Mouse (Mus musculus): Measurements from ENCODE around the gene Kdm6b. TPM values are rescaled to one million over a fixed set of nuclear protein-coding genes. Genes with fewer than 3 reads are reported as not detected.

Kdm6b gene
- 33.7 and 40.9 TPM in 2 replicates for polyA plus RNA-seq (2014; fragmentation: Nextera tagmentation; extraction: Ambion mirVana)

GRCm38 (mm10) chr11:69413221-69414181, at the start of gene Kdm6b:
Kdm6b (minus strand) TSS chr11:69413675.
- DNase-seq (ENCODE audit: low spot score) (peak; percentile 69), ATAC-seq (ENCODE audit: low FRiP score) (no peak)
- H3K9me3 ChIP-seq (ENCODE audit: control insufficient read depth, low read length), result no peaks in the 10 kb centered on the region
- WGBS, result 39% methylated on average over 12 of the region's 12 CpGs
- peak within 1 kb of the TSS; percentile 100 for H3K27ac ChIP-seq (ENCODE audit: low read depth, low read length)
- H3K36me3 ChIP-seq (ENCODE audit: control insufficient read depth, insufficient read depth, low read length), result no peaks in the 10 kb centered on the region
- peaks cover 23% of the 10 kb centered on the region for H3K4me1 ChIP-seq (replicated peaks; ENCODE audit: control insufficient read depth, insufficient read depth, low read length)
- peak within 1 kb of the TSS; percentile 80 for H3K4me3 ChIP-seq (ENCODE audit: low read depth, low read length)
- peak within 1 kb of the TSS; percentile 99 for H3K4me2 ChIP-seq (replicated peaks; ENCODE audit: low read depth, low read length)
- no peaks in the 10 kb centered on the region for H3K27me3 ChIP-seq (ENCODE audit: control insufficient read depth, insufficient read depth, low read length)
- H3K9ac ChIP-seq (ENCODE audit: low read depth, low read length), result peak within 1 kb of the TSS; percentile 99

DNA sequence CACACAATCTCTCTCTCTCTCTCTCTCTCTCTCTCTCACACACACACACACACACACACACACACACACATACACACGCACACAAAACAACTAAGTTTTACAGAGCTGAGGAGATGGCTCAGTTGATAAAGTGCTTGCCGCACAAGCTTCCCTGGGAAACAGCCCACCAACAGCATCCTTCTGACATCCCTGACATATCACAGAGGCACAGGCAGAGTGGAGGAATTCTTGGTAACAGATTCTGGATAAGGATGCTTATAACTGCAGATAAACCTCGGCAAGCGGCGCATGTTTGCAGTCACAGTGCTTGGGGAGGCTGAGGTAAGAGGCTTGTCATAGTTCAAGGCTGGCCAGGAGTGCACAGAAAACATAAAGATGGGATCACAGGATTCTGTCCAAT, 48.1 kb upstream of the Kdm6b start:
- peaks cover 4% of the 10 kb centered on the region; the same call in 1 of the 2 replicates for H3K4me1 ChIP-seq (replicated peaks; ENCODE audit: control insufficient read depth, insufficient read depth, low read length)
- no peak overlapping the region for H3K9ac ChIP-seq (ENCODE audit: low read depth, low read length)
- WGBS, result 79% methylated on average over 5 of the region's 5 CpGs
- DNase-seq (ENCODE audit: low spot score) (no peak), ATAC-seq (ENCODE audit: low FRiP score) (no peak)
- H3K9me3 ChIP-seq (ENCODE audit: control insufficient read depth, low read length), result no peaks in the 10 kb centered on the region
- no peaks in the 10 kb centered on the region for H3K36me3 ChIP-seq (ENCODE audit: control insufficient read depth, insufficient read depth, low read length)
- H3K27me3 ChIP-seq (ENCODE audit: control insufficient read depth, insufficient read depth, low read length), result no peaks in the 10 kb centered on the region
- no peak overlapping the region for H3K4me2 ChIP-seq (replicated peaks; ENCODE audit: low read depth, low read length)
- no peak overlapping the region for H3K27ac ChIP-seq (ENCODE audit: low read depth, low read length)
- no peak overlapping the region for H3K4me3 ChIP-seq (ENCODE audit: low read depth, low read length)

- H3K4me2 ChIP-seq (replicated peaks; ENCODE audit: low read depth, low read length), result no peak overlapping the region
- H3K36me3 ChIP-seq (ENCODE audit: control insufficient read depth, insufficient read depth, low read length), result no peaks in the 10 kb centered on the region
- no peak overlapping the region for H3K9ac ChIP-seq (ENCODE audit: low read depth, low read length)
- no peaks in the 10 kb centered on the region for H3K9me3 ChIP-seq (ENCODE audit: control insufficient read depth, low read length)
- H3K4me1 ChIP-seq (replicated peaks; ENCODE audit: control insufficient read depth, insufficient read depth, low read length), result peaks cover 4% of the 10 kb centered on the region; the same call in 1 of the 2 replicates
- no peak overlapping the region for H3K27ac ChIP-seq (ENCODE audit: low read depth, low read length)
- 88% methylated on average over 4 of the region's 4 CpGs for WGBS
- ATAC-seq (ENCODE audit: low FRiP score), result no peak
- no peak overlapping the region for H3K4me3 ChIP-seq (ENCODE audit: low read depth, low read length)
- DNase-seq (ENCODE audit: low spot score), result no peak
- H3K27me3 ChIP-seq (ENCODE audit: control insufficient read depth, insufficient read depth, low read length), result no peaks in the 10 kb centered on the region
Observed at GRCm38 (mm10) chr11:69459883-69460282, 46.4 kb upstream of the Kdm6b start.

GRCm38 (mm10) chr11:69457006-69457579, 43.6 kb upstream of the Kdm6b start:
- H3K4me2 ChIP-seq (replicated peaks; ENCODE audit: low read depth, low read length), result no peak overlapping the region
- no peak overlapping the region for H3K27ac ChIP-seq (ENCODE audit: low read depth, low read length)
- H3K9ac ChIP-seq (ENCODE audit: low read depth, low read length), result no peak overlapping the region
- WGBS, result 14% methylated on average over 6 of the region's 6 CpGs
- ATAC-seq (ENCODE audit: low FRiP score) (no peak), DNase-seq (ENCODE audit: low spot score) (peak; percentile 39)
- H3K36me3 ChIP-seq (ENCODE audit: control insufficient read depth, insufficient read depth, low read length), result no peaks in the 10 kb centered on the region
- H3K27me3 ChIP-seq (ENCODE audit: control insufficient read depth, insufficient read depth, low read length), result no peaks in the 10 kb centered on the region
- H3K4me1 ChIP-seq (replicated peaks; ENCODE audit: control insufficient read depth, insufficient read depth, low read length), result peaks cover 4% of the 10 kb centered on the region; the same call in 1 of the 2 replicates
- H3K4me3 ChIP-seq (ENCODE audit: low read depth, low read length), result no peak overlapping the region
- no peaks in the 10 kb centered on the region for H3K9me3 ChIP-seq (ENCODE audit: control insufficient read depth, low read length)

- WGBS, result 50% methylated on average over 23 of the region's 23 CpGs
- H3K27me3 ChIP-seq (ENCODE audit: control insufficient read depth, insufficient read depth, low read length), result no peaks in the 10 kb centered on the region
- no peak for ATAC-seq (ENCODE audit: low FRiP score)
- no peaks in the 10 kb centered on the region for H3K36me3 ChIP-seq (ENCODE audit: control insufficient read depth, insufficient read depth, low read length)
- no peak overlapping the region for H3K9ac ChIP-seq (ENCODE audit: low read depth, low read length)
- peaks cover 4% of the 10 kb centered on the region; the same call in 1 of the 2 replicates for H3K4me1 ChIP-seq (replicated peaks; ENCODE audit: control insufficient read depth, insufficient read depth, low read length)
- peak; percentile 24 for DNase-seq (ENCODE audit: low spot score)
- no peak overlapping the region for H3K27ac ChIP-seq (ENCODE audit: low read depth, low read length)
- no peak overlapping the region for H3K4me3 ChIP-seq (ENCODE audit: low read depth, low read length)
- no peak overlapping the region for H3K4me2 ChIP-seq (replicated peaks; ENCODE audit: low read depth, low read length)
- H3K9me3 ChIP-seq (ENCODE audit: control insufficient read depth, low read length), result no peaks in the 10 kb centered on the region
Observed at GRCm38 (mm10) chr11:69452114-69452867, 38.8 kb upstream of the Kdm6b start.

DNA sequence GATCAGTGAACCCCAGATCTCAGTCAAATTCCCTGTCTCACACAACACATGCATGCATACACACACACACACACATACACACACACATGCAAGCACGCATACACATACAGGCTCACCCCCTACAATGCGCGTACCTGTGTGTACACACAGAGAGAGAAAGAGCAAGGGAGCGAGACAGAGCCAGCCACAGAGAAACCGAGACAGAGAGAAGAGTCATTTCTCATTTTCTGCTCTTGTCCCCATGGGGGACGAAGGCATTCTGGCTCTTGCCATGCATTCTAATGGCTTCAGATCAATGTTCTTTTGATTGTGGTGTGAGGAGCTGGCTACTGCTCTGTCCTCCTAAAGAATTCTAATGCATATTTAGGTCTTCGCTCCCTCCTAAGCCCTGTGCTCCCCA, 33.8 kb upstream of the Kdm6b start:
- no peaks in the 10 kb centered on the region for H3K36me3 ChIP-seq (ENCODE audit: control insufficient read depth, insufficient read depth, low read length)
- no peaks in the 10 kb centered on the region; the same call in 1 of the 2 replicates for H3K4me1 ChIP-seq (replicated peaks; ENCODE audit: control insufficient read depth, insufficient read depth, low read length)
- WGBS, result 73% methylated on average over 7 of the region's 7 CpGs
- ATAC-seq (ENCODE audit: low FRiP score) (no peak), DNase-seq (ENCODE audit: low spot score) (no peak)
- no peak overlapping the region for H3K4me3 ChIP-seq (ENCODE audit: low read depth, low read length)
- no peaks in the 10 kb centered on the region for H3K27me3 ChIP-seq (ENCODE audit: control insufficient read depth, insufficient read depth, low read length)
- H3K4me2 ChIP-seq (replicated peaks; ENCODE audit: low read depth, low read length), result no peak overlapping the region
- H3K9me3 ChIP-seq (ENCODE audit: control insufficient read depth, low read length), result no peaks in the 10 kb centered on the region
- no peak overlapping the region for H3K27ac ChIP-seq (ENCODE audit: low read depth, low read length)
- no peak overlapping the region for H3K9ac ChIP-seq (ENCODE audit: low read depth, low read length)

DNA sequence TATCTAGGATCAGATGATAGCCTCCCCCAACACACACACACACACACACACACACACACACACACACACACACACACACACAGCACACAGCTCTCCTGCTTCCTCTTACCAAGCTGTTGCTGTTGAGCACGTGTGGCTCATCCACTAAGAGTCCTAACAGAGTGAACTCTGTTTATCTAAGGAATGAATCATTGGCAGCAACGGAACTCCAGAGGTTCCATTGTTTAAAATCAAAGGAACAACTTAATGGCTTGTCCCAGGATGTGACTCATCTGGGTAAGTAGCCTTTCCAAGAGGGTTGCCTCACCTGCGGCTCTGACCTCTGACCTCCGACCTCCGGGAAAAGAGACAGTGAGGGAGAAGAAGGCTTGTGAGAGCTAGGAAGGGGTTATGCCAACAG, 29.9 kb upstream of the Kdm6b start:
- H3K27me3 ChIP-seq (ENCODE audit: control insufficient read depth, insufficient read depth, low read length), result no peaks in the 10 kb centered on the region
- no peak overlapping the region for H3K4me2 ChIP-seq (replicated peaks; ENCODE audit: low read depth, low read length)
- no peak overlapping the region for H3K27ac ChIP-seq (ENCODE audit: low read depth, low read length)
- DNase-seq (ENCODE audit: low spot score) (no peak), ATAC-seq (ENCODE audit: low FRiP score) (no peak)
- H3K9ac ChIP-seq (ENCODE audit: low read depth, low read length), result no peak overlapping the region
- no peaks in the 10 kb centered on the region for H3K4me1 ChIP-seq (replicated peaks; ENCODE audit: control insufficient read depth, insufficient read depth, low read length)
- H3K9me3 ChIP-seq (ENCODE audit: control insufficient read depth, low read length), result no peaks in the 10 kb centered on the region
- WGBS, result 52% methylated on average over 5 of the region's 5 CpGs
- no peak overlapping the region for H3K4me3 ChIP-seq (ENCODE audit: low read depth, low read length)
- no peaks in the 10 kb centered on the region for H3K36me3 ChIP-seq (ENCODE audit: control insufficient read depth, insufficient read depth, low read length)

GRCm38 (mm10) chr11:69437291-69437690, 23.8 kb upstream of the Kdm6b start:
- Histone ChIP-seq H3K9ac (ENCODE audit: low read depth, low read length) (no peak overlapping the region), H3K27me3 (ENCODE audit: control insufficient read depth, insufficient read depth, low read length) (no peaks in the 10 kb centered on the region), H3K27ac (ENCODE audit: low read depth, low read length) (no peak overlapping the region), H3K4me2 (replicated peaks; ENCODE audit: low read depth, low read length) (no peak overlapping the region), H3K36me3 (ENCODE audit: control insufficient read depth, insufficient read depth, low read length) (no peaks in the 10 kb centered on the region), H3K9me3 (ENCODE audit: control insufficient read depth, low read length) (no peaks in the 10 kb centered on the region), H3K4me1 (replicated peaks; ENCODE audit: control insufficient read depth, insufficient read depth, low read length) (no peaks in the 10 kb centered on the region), H3K4me3 (ENCODE audit: low read depth, low read length) (no peak overlapping the region)
- 55% methylated on average over 3 of the region's 3 CpGs for WGBS
- no peak for ATAC-seq (ENCODE audit: low FRiP score)
- no peak for DNase-seq (ENCODE audit: low spot score)

Data from hindbrain, embryonic 11.5 days (tissue).